Mouse (Mus musculus) embryo, embryonic 10 days (tissue): ENCODE measurements around the gene Ndufa6.
"Not testable (repeated sequence)": the region's sequence is repeated elsewhere in the genome, so short reads cannot be mapped to it uniquely, and the experiment has no call there.

Experiments used
- DNase-seq: peaks from one replicate; pipeline ENCODE4 v3.0.0-alpha.2; 2015; ENCODE audit warnings: low spot score

Gene Ndufa6

GRCm38 (mm10) chr15:82354126-82354945, at the start of gene Ndufa6:
Gene Ndufa6 (minus strand): TSS chr15:82354322.
- peak; percentile 99 for DNase-seq

- no peak for DNase-seq
Observed at GRCm38 (mm10) chr15:82403606-82404005, 49.5 kb upstream of the Ndufa6 start.

- DNase-seq, result no peak
Observed at GRCm38 (mm10) chr15:82402741-82403140, 48.6 kb upstream of the Ndufa6 start.

- DNase-seq, result no peak
Observed at GRCm38 (mm10) chr15:82402106-82402505, 48.0 kb upstream of the Ndufa6 start.

- DNase-seq, result peak; percentile 40
Observed at GRCm38 (mm10) chr15:82401516-82401915, 47.4 kb upstream of the Ndufa6 start.

- not testable (repeated sequence) for DNase-seq
Observed at GRCm38 (mm10) chr15:82395955-82396354, 41.8 kb upstream of the Ndufa6 start.

- not testable (repeated sequence) for DNase-seq
Observed at GRCm38 (mm10) chr15:82393922-82394321, 39.8 kb upstream of the Ndufa6 start, which contains the start of gene Cyp2d11. Gene Cyp2d11 (minus strand): TSS chr15:82394022.

GRCm38 (mm10) chr15:82389916-82390315, 35.8 kb upstream of the Ndufa6 start:
- DNase-seq, result not testable (repeated sequence)

GRCm38 (mm10) chr15:82385729-82386128, 31.6 kb upstream of the Ndufa6 start:
- DNase-seq, result no peak

- no peak for DNase-seq
Observed at GRCm38 (mm10) chr15:82382441-82382840, 28.3 kb upstream of the Ndufa6 start.

GRCm38 (mm10) chr15:82380714-82381062, 26.6 kb upstream of the Ndufa6 start:
- peak; percentile 25 for DNase-seq

- peak; percentile 60 for DNase-seq
Observed at GRCm38 (mm10) chr15:82379871-82380713, 26.0 kb upstream of the Ndufa6 start, which contains the start of gene Cyp2d22. Gene Cyp2d22 (minus strand): TSS chr15:82380260.

- no peak for DNase-seq
Observed at GRCm38 (mm10) chr15:82379511-82379870, 25.4 kb upstream of the Ndufa6 start.

- no peak for DNase-seq
Observed at GRCm38 (mm10) chr15:82378261-82379180, 24.4 kb upstream of the Ndufa6 start.

- DNase-seq, result no peak
Observed at GRCm38 (mm10) chr15:82377701-82378100, 23.6 kb upstream of the Ndufa6 start.

GRCm38 (mm10) chr15:82376393-82377138, 22.4 kb upstream of the Ndufa6 start:
- no peak for DNase-seq

- DNase-seq, result no peak
Observed at GRCm38 (mm10) chr15:82375855-82376254, 21.7 kb upstream of the Ndufa6 start.

GRCm38 (mm10) chr15:82374437-82374836, 20.3 kb upstream of the Ndufa6 start:
- no peak for DNase-seq

- DNase-seq, result no peak
Observed at GRCm38 (mm10) chr15:82372991-82373390, 18.9 kb upstream of the Ndufa6 start.

- no peak for DNase-seq
Observed at GRCm38 (mm10) chr15:82372446-82372845, 18.3 kb upstream of the Ndufa6 start.

GRCm38 (mm10) chr15:82368851-82369250, 14.7 kb upstream of the Ndufa6 start:
- no peak for DNase-seq
